Mouse (Mus musculus) gastrocnemius, adult 8-10 months (tissue): ENCODE data around the gene Dock9. TPM values are rescaled to one million over a fixed set of nuclear protein-coding genes. Genes with fewer than 3 reads are reported as not detected.
A peak's percentile ranks its signal among the peaks of the same experiment; 100 is the strongest.

Experiments
- DNase-seq, 2 experiments: peaks; one replicate each; pipeline ENCODE4 v3.0.0; 2022; ENCODE audit warnings: low spot score in 2 of 2
- total RNA-seq, 4 experiments: library from RNA; stranded (reverse); gene quantifications; 2 replicates each; pipeline ENCODE4 v1.2.4; 2022

Dock9 gene
- total RNA-seq, result 10 to 100 TPM; 11.6 to 16.7 (median 14.0) TPM

DNA sequence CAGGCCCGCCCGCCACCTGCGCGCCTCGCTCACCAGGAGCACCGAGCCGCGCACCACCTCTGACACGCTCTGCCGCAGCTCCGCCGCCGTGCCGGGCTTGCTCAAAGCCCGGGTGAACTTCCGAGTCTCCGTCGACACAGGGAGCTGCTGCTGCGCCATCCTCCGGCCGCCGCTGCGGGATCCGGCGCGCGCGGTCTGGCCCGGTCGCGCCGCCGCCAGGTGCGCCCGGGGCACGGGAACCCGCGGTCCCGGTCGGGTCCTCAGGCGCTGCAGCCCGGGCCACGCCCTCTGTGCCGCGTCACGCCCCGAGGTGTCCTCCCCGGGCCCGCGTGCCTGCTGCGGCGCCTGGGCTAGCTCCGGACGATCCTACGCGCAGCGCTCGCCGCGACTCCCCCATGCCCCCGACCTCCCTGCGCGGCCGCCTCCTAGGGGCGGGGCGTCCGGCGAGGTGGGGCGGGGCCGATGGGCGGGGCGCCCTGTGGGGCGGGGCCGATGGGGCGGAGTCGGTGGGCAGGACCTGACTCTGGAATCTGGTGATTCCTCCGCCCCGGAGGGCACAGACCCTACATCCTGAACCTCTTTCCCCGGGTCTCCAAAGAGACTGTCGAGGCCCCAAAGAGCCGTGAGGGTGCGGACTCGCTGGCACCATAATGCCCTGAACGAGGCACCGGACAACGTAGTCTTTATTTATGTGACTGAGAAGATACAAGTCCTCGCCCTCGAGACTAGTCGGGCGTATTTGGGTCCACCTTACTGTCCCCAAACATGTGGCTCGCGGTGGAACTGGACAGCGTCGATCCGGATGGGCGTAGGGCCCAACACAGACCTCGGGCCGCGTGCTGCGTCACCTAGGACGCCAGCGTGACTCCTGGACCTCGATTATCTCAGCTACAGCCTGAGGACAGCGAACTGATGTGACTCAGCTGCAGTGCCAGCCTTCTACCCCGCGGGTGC is at the start of gene Dock9:
Gene Dock9 (minus strand): TSS at position 381 of the 954 bp plus-strand sequence.
- DNase-seq, result peak; percentile 80 to 87

DNA sequence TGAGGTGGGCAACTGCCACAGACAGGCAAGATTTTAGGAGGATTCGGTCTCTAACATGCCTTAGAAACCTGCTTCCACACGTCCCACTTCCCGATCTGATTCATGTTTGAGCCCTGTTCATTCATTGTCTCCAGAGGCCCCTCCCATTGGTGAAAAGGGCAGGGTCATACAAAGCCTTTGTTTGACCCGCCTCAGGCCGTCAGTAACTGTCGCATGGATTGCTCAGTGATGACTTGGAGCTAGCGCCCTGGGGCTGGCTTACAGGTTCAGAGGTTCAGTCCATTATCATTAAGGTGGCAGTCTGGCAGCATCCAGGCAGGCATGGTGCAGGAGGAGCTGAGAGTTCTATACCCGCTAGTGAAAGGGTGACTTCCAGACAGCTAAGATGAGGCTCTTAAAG is 46.8 kb upstream of the Dock9 start:
- no peak for DNase-seq

DNA sequence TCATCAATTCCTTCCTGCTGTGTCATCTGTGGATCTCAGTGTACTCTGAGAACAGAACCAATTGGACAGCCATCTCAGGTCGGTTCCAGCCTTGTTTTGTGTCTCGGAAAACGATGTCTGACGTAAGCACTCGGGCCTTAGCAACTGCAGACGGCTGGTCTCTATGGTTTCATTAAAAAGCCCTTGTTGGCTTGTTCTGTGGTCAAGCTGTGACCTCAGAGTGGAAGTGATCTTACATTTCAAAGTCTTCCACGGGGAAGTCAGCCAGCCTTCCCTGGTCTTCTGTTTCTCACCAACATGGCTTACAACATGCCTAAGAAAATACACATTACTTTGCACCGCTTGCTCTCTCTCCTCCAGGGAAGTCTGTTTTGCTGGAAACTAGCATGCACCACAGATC is 42.6 kb upstream of the Dock9 start:
- no peak for DNase-seq

DNA sequence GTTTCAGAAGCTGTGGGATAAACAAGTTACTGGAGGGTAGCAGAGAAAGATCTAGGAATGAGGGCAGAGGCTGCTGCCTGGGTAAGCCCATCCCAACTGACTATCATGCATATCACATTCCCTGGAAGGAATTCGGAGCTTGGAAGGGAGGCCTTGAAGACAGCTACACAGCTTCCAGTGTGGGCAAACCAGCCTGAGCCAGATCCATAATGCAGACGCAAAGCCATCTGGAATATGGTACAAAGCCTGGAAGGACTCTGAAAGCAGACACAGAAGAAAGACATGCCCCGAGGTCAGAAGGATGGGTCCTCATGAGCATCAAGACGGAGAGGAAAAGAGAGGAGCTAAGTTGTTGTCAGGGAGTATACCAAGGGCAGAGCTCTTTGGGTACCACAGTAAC is 40.5 kb upstream of the Dock9 start:
- no peak for DNase-seq

DNA sequence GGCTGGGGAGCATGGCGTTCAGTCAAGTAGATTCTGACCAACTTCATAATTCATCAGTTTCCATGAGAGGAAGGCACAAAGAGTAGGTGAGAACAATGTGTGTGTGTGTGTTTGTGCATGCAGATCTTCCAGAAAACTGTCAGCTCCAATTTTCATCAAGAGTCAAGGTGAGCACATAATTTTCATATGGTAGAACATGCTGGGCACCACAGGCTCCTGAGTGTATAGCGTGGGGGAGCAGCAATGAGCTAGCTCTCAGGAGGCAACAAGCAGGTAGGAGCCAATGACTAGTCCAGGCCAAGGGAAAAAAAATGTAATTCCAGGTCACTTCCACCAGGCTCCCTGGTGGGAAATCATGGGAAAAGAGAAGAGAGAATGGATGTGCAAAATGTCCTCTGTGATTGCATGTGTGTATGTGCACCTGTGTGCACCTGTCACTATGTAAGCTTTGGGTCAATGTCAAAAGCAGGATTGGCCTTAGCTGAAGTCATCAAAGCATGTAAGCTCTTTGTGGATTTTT is 35.4 kb upstream of the Dock9 start:
- DNase-seq, result no peak

DNA sequence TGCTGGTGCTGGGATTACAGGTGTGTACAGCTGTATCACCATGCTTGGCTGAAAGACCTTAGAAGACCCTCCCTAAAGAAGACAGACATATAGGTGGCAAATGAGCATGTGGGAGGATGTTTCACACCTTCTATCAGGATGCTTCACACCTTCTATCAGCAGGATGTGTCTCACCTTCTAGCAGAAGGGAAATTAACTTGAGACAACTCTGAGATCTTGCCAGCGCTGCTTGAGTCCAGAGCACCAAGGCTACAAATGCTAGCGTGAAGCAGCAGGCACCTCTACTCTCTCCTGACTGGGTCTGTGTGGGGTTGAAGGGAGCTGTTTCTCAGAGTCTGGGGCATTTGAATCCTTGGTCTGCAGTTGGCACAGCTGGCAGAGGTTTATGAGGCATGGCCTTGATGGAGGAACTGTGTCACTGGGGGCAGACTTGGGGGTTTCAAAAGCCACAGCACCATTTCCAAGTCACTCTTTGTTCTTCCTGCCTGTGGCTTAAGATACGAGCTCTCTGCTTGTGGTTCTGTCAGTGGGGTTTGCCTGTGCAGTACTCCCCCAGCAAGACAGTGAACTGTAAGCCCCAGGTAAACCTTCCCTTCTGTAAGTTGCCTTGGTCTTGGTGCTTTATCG is 32.3 kb upstream of the Dock9 start:
- DNase-seq, result no peak

DNA sequence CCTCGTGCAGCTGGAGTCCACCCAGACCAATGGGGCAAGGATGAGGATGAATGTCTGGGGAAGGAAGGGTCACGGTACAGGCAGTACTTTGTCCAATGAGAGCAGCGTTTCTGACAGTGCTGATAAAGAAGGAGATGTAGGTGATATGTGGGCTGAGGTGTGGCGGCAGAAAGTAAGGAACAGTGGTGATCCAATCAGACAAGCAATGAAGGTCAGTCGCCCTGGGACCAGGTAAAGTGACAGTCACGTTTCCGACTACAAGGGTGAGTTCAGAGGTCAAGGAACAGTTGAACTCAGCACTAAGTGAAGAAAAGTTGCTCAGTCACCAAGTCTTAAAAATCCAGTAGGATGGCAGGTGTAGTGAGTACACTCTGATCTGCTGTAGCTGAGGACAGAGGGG is 29.5 kb upstream of the Dock9 start:
- no peak for DNase-seq

DNA sequence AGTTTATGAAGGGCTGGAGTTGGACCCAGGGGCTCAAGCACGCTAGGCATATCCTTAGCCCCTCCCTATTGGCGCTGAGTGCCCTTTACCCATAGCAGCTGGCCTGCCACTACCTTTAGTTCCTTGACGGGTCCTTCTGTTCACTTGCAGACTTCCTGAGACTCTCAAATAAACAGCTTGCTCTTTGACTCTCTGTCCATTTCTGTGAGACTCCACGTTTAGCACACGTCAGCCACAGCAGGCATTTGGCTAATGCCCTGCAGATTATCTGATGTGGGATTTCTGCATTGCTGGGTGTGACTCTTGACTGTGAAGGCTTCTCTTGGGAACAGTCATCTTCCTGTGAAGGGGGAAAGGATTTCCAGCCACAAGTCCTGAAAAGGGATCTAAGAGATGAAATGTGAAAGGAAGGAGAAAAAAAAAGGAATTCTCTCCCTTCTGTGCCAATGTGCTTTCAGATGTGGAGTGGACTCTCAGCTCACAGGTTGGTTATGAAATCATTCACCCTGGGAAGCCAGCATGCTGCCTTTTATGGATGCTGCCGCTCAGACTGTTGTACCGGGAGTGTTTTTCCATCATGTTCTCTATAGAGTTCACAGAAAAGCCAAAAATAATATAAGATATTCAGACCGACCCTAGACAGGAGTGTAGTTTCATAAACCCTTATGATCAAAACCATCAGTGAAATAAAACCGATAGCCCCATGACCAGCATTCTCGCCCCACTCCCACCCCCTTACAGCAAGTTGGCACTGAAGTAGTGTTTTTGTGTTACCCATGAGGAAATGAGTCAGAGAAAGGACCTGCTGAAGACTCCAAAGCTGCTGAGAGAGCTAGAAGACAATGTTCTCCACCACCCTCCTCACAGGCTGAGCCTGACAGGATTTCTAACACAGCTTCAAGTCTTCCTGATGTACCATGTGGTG is 28.1 kb upstream of the Dock9 start:
- DNase-seq, result no peak

DNA sequence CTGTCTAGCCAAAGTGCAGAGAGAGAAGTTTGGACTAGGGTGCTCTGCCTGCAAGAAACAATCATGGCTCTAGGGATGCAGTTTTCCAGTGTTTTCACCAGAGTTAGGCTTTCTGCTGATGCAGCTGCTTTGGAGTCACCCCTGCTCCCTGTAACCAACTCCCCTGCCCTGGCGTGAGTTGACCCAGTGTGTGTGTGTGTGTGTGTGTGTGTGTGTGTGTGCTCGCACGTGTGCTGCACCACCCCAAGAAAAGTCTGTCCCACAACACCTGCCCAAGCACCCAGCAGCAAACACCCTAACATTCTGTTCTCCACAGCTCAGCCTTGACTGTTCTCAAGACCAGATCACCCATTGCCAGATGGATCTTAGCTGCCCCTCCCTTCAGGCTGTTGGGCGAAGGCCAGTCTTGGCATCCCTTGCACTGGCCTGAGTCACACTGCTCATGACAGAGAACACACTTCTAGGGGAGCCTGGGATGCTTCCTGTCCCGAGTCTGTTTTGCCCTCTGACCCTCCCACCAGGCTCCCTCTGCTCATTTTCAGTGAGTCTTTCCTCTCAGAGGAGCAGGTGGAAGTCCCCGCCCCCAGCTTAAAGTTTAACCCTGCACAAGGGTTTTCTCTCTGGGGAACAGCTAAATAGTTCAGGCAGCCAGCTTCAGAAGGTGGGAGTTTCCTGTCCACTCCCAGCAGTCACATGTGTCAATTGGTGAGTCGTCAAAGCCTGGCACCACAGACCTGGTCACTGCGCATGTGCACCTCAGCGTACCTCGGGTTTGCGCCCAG is 26.9 kb upstream of the Dock9 start:
- peak; percentile 78 to 80 for DNase-seq

DNA sequence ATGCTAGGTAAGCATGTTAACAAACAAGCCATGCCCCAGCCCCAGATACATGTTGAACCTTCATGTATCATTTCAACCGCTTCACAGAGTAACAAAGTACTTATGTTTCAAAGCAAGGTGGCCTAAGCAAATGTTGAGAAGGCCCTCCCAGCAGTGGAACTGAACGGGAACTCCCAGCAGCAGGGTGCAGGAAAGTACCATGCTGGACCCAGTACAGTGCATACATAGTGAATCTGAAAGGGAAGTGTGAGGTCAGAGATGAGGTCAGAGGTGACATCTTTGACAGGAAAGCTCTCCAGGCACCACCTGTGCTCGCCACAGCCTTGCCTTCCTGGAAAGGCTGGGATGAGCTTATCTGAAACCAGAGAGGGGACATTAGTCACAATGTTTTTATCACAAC is 25.4 kb upstream of the Dock9 start:
- DNase-seq, result no peak

DNA sequence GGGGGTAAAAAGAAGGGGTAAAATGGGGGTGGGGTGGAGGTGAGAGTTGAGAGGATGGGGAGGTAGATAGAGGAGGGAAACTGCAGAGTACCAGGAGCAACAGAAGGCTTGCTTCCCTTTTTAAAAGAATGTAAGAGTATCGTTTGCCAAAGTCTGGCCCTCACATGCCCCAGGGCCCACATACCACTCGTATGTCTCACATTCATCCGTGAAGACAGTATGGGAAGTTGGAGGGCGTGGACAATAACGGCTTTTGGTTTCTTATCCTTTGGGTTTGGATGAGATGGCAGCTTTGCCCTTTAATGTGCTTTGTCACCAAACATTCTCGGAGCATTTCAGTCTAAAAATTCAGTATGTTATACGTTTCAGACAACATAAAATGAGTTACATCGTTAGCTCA is 24.9 kb upstream of the Dock9 start:
- DNase-seq, result no peak

DNA sequence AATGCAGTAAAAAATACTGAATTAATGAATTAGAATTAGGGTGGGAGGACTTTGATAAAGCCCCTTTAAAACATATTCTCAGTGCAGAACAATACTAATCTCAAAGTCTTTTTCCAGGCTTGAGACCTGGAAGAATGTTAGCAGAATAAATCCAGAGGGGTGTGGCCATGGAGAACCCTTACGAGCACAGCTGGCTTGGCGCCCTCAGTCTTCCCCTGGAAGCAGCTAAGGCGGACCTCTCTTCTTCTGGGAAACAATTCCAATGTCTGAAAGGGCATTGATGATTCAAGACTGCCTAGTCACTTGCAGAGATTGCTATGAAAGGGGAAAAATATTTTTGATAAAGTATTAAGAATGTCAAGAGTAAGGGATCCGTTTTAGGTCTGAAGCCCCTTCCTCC is 9.2 kb upstream of the Dock9 start:
- no peak for DNase-seq

DNA sequence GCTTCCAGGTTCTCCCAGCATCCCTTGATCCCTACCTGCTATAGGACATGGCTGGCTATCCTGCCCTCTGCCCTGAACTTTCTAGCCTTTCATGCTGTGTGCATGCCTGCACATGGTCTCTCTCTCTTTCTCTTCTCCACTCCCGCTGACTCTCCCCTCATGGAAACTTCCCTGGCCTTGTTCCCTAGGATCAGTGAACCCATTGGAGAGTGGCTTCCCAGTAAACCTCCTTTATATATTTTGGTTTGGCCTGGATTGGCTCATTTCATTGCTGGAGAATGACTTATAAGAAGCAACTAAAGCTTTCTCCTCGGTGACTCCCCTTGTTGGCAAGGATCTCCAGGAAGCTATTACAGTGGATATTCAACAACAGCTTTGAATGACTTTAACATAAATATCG is 8.7 kb upstream of the Dock9 start:
- DNase-seq, result no peak

DNA sequence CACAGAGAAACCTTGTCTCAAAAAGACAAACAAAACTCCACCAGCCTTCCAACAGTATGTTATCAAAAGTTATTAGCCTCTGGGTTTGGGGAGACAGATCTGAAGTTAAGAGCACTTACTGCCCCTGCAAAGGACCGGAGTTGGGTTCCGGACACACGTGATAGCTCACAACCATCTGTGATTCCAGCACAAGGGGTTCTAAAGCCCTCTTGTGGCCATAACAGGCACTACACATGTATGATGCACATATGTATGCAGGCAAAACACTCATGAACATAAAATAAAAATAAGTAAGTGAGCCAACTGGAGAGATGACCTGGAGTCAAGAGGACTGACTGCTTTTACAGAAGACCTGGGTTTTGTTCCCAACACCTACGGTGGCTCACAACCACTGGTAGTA is 6.8 kb upstream of the Dock9 start:
- DNase-seq, result no peak

DNA sequence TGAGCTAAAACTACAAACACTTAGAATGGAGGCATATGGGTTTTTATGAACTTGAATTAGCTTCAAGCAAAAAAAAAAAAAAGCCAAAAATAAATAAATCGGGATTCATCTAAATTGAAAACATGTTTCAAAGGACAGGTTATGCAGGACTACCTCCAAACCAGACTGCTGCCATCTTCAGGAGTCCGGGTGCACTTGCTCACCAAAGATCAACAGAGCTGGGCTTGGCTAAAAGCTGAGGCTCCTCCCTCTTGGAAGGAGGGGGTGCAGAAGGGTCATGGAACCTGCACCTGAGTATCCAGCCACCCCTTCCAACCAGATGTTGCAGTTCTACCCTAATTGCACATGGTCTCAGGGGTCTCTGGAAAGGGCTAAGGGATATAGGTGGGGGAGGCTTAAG is 3.3 kb upstream of the Dock9 start:
- no peak for DNase-seq

DNA sequence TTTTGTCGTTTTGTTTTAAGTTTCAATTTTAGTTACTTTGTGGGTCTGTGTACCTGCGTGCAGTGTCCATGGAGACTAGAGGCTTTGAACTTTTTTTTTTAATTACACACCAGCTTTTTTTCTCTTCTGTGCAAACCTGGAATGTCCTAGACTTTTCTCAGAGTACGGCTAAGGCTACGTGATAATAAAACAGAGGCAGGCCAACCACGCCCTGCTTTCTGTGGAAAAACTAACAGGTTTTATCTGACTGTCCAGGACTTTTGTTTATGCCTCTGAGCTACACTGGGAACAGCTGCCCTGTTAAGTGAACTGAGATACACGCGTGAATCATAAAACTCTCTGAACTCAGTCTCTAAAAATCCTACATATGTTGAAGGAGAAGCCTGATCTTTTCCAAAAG is 1.5 kb upstream of the Dock9 start:
- no peak for DNase-seq

DNA sequence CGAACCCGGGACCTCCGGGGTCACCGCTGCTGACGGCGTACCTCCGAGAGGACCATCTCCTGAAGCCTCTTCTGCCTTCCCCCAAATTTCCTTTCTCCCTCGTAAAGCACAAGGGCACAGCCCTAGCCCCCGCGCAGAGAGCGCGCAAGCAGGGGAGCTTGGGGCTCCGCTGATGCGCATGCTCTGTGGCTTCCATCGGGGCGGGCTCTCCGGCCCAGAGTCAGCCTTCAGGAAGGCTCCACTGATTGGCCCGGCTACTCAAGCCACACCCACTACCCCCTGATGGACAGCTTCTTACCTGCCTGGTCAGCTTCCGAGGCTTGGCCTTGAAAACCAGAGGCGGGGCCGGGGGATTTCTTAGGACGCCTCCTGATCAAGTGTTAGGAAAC is 768 bp upstream of the Dock9 start:
- peak; percentile 83 to 87 for DNase-seq

DNA sequence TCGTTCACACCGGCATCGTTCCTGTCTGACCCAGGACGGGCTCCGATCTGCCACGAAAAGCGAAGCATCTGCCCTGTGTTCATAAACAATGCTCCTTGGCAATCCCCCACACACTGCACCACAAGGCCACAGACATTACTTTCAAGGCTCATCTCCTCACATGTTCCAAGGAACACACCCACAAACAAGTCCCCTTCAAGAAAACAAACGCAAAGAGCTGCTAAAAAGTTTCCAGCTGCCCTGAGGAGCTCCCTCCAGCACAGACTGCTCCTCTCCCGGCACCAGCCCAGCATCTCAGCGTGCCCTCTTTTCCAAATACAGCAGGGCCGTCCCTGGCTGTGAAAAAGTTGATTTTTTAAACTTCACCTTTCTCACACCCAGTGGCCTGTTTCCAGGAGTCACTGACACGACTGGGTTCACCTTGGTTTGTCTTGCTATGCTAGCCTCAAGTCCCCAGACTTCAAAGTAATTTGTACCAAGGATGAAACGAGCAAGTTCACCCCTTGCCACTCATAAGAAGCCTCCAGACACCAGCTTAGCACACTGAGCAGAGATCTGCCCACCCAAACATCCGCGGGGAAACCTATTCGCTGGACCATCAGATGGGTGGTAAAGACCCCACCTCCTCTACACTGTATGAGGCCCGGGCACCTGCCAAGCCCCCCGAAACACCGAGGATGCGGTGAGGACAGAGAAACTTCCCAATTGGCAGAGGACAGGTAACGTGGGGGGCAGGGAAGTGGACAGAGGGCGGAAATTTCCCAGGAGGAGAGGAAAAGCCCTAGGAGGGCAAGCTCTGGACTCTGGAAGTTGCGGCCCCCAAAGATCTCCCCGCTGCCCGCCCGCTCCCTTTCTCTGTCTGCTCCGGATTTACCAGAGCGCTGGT is 823 bp downstream of the Dock9 start:
- DNase-seq, result peak in 1 of 2 experiments; percentile 19

DNA sequence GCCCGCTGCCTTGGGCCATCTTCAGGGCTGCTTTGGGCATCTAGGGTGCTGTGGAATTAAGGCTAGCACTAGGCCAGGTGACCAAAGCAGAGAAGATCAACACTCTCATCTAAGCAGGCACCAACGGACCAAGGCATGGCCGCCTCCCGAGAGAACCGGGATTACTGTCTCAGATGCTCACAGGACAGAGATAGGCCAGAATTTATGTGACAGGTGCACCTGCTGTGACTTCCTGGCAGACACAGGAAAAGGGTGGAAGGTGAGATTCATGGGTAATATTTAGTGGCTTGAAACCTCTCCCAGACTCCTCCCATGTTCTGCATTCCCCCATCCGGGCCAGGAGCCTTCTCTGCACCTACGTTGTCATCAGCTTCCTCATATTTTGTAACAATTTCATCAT is 2.1 kb downstream of the Dock9 start:
- DNase-seq, result no peak

DNA sequence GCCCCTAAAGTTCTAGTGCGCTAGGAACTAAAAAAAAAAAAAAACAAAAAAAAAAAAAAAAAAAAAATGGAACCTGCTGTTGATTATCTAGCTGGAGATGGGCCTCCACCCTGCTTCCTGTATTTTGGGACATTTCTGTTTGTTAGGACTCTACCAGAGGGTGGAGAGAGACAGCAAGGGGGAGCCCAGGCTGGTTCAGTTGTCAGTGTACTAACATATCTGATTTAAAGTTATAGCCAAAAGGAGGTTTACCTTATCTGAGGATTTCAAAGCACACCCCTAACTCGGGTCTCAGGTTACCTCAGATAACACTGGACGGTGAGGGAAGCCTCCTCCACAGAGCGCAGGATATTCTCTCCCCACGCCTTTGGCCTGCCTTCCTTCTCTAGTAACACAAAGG is 4.0 kb downstream of the Dock9 start:
- DNase-seq, result no peak
